Mouse (Mus musculus) kidney, postnatal 0 days (tissue): Measurements from ENCODE around the gene Macrod2. TPM values are rescaled to one million over a fixed set of nuclear protein-coding genes. Genes with fewer than 3 reads are reported as not detected.
A peak's percentile ranks its signal among the peaks of the same experiment; 100 is the strongest.

Source experiments
- ATAC-seq: fragments of 200-750 bp; cut with Nextera tagmentation; replicated peaks from 2 replicates; pipeline ENCODE4 v1.8.0; 2017; ENCODE audit warnings: low read depth, moderate number of reproducible peaks, moderate TSS enrichment, moderate library complexity; ENCODE audit not compliant: low FRiP score
- DNase-seq: peaks from one replicate; pipeline ENCODE4 v3.0.0-alpha.2; 2016; ENCODE audit warnings: low spot score
- H3K27ac ChIP-seq: fragments of 300-500 bp; sonication (generic); 2 replicates; pipeline ENCODE4 v1.5.1; 2014; ENCODE audit warnings: mild to moderate bottlenecking
- H3K27me3 ChIP-seq: fragments of 300-500 bp; sonication (generic); 2 replicates; pipeline ENCODE4 v1.6.1; 2014; ENCODE audit warnings: low read length, mixed read lengths; ENCODE audit not compliant: insufficient read depth
- H3K36me3 ChIP-seq: fragments of 300-500 bp; sonication (generic); 2 replicates; pipeline ENCODE4 v1.6.1; 2014; ENCODE audit warnings: low read length, mixed read lengths; ENCODE audit not compliant: insufficient read depth
- H3K4me1 ChIP-seq: fragments of 300-500 bp; sonication (generic); replicated peaks from 2 replicates; pipeline ENCODE4 v1.6.1; 2014; ENCODE audit warnings: antibody characterized with exemption, low read length, mixed read lengths; ENCODE audit not compliant: insufficient read depth
- H3K4me2 ChIP-seq: fragments of 300-500 bp; sonication (generic); 2 replicates; pipeline ENCODE4 v1.6.1; 2014; ENCODE audit warnings: mild to moderate bottlenecking, low read length, moderate library complexity, mixed read lengths
- H3K4me3 ChIP-seq: fragments of 300-500 bp; sonication (generic); replicated peaks from 2 replicates; pipeline ENCODE4 v1.5.1; 2014; ENCODE audit warnings: low read depth, low read length
- H3K9ac ChIP-seq: fragments of 300-500 bp; sonication (generic); 2 replicates; pipeline ENCODE4 v1.6.1; 2014; ENCODE audit warnings: low read depth, low read length
- H3K9me3 ChIP-seq: fragments of 300-500 bp; sonication (generic); replicated peaks from 2 replicates; pipeline ENCODE4 v1.6.1; 2016; ENCODE audit warnings: low read length, inconsistent platforms, mixed read lengths
- CTCF ChIP-seq: IDR thresholded peaks from 2 replicates; pipeline ENCODE4 v1.5.1; 2016; ENCODE audit warnings: antibody characterized with exemption, low read depth, mild to moderate bottlenecking, moderate library complexity
- WGBS: fragments of 180-500 bp; shearing (Covaris S2); extraction: QIAGEN DNeasy Blood & Tissue Kit; methylation state at CpG from one replicate; pipeline ENCODE4 v1.1.7; 2014; 5-methylcytosine and 5-hydroxymethylcytosine counted together
- polyA plus RNA-seq: library from polyadenylated mRNA; unstranded; fragments of >200 nt; fragmentation: Nextera tagmentation; extraction: Ambion mirVana; gene quantifications from 2 replicates; pipeline ENCODE4 v1.2.1, GENCODE M21; 2015

Gene Macrod2
- polyA plus RNA-seq, 1 experiment from 2014 or later = 28.6 TPM

DNA sequence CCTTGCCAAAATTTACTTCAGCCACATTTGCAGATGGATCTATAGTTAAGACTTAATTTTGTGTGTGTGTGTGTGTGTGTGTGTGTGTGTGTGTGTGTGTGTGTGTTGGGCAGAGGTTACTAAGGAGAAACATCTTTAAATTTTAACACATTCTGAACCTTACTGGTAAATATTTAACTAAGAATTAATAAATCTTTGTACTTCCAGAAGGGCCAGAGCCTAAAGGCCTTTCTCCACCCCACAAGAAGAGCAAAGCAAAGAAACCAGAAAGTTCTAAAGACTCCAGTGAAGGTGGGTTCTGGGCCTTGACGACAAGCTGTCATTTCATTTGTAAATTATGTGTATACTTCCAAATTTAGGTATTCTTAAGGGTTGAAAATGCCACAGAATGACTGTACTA, 1822.3 kb downstream of the Macrod2 start:
- 50% methylated on average over 1 of the region's 1 CpGs for WGBS

DNA sequence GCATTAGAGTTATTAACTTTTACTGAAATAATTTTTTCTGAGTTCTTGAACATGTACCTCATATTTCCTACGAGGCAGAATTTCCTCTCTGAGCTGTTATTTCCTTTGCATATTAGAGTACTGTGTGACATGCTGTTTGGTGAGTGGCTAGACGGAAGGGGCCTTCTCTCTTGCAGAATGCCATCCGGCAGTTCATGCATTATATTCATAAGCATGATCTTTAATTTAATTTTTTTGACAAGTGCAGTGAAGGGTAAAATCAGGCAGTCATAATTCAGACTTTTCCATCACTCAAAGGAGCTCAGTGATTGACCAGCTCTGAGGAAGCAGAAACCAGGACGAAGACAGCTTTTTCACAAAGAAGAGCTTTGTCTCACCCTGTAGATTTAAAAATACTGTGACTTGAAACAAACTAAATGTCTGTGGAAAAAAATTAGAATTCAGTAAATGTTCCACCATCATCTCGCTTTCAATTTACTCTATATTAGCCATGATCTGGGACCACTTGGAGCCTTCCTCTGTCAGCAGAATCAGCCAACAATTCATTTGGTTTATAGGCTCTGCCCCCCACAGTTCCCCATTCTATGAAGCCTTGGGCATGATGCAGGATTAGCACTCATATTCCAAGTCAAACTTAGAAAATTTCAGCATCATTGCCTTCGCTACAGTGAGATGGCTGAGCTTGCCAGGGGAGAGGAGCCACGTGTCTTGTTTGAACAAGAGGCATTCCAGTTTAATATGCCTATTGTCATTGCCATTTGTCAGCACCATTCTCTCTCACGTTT, 1827.2 kb downstream of the Macrod2 start:
- TF ChIP-seq CTCF = no peak
- Histone ChIP-seq H3K4me3 (no peak overlapping the region), H3K9ac (no peak overlapping the region), H3K4me1 (no peaks in the 10 kb centered on the region), H3K36me3 (no peaks in the 10 kb centered on the region), H3K27me3 (no peaks in the 10 kb centered on the region), H3K4me2 (no peak overlapping the region), H3K27ac (no peak overlapping the region), H3K9me3 (no peaks in the 10 kb centered on the region)
- DNase-seq (no peak), ATAC-seq (no peak)
- WGBS = 62% methylated on average over 8 of the region's 8 CpGs

More for the DNA sequence above, 1822.3 kb downstream of the Macrod2 start:
- H3K9me3 ChIP-seq = no peaks in the 10 kb centered on the region
- no peaks in the 10 kb centered on the region for H3K4me1 ChIP-seq
- TF ChIP-seq CTCF = no peak
- H3K4me2 ChIP-seq = no peak overlapping the region
- no peak overlapping the region for H3K27ac ChIP-seq
- H3K27me3 ChIP-seq = no peaks in the 10 kb centered on the region
- no peak overlapping the region for H3K4me3 ChIP-seq
- no peak overlapping the region for H3K9ac ChIP-seq
- H3K36me3 ChIP-seq = no peaks in the 10 kb centered on the region
- ATAC-seq (no peak), DNase-seq (no peak)

DNA sequence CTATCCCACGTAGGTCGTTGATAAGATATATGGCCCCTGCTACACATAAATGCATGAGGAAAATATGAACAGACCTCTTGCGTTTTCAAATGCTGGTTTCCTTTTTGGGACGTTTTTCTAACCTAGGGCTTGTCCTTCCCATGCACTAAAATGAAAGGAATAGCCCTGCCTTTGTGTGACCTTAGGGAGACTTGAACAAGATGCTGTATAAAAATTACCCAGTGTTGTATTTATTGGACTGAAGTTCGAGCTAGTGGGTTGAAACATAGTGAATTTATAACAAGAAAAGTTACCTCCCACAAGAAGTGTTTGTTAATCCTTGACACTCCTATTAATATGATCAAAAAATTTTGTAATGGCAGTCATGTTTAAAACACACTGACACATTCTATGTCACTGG, 1827.8 kb downstream of the Macrod2 start:
- no peak for ATAC-seq
- H3K4me2 ChIP-seq = no peak overlapping the region
- no peaks in the 10 kb centered on the region for H3K9me3 ChIP-seq
- H3K4me1 ChIP-seq = no peaks in the 10 kb centered on the region
- TF ChIP-seq CTCF = no peak
- H3K4me3 ChIP-seq = no peak overlapping the region
- H3K36me3 ChIP-seq = no peaks in the 10 kb centered on the region
- 36% methylated on average over 5 of the region's 5 CpGs for WGBS
- H3K9ac ChIP-seq = no peak overlapping the region
- H3K27ac ChIP-seq = no peak overlapping the region
- DNase-seq = no peak
- no peaks in the 10 kb centered on the region for H3K27me3 ChIP-seq

DNA sequence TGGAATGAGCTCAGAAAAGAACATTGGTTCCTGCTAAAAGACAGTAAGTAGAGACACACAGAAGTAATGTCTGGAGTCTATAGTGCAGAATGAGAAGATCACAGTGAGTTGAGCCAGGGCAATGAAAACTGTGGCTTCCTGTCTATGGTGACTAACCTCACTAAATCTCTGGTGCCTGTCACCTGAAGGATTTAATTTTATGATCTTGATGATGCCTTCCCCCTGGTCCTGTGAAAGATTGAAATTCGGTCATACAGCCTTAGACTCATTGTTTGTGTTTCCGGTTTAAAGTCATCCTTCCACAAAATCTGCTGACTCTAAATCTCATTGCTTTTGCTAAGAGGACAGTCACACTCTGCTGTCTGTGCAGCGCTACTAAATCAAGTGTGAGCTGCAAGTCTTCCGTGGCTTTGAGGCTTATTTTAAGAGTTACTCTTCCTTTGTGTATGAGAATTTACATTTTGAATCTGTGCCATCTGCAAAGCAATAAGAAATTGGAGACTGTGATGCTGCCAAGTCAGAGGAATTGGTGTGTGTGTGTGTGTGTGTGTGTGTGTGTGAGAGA, 1836.0 kb downstream of the Macrod2 start:
- Histone ChIP-seq H3K9me3 (no peaks in the 10 kb centered on the region), H3K4me2 (no peak overlapping the region), H3K9ac (no peak overlapping the region), H3K4me1 (no peaks in the 10 kb centered on the region), H3K27me3 (no peaks in the 10 kb centered on the region), H3K4me3 (no peak overlapping the region), H3K27ac (no peak overlapping the region), H3K36me3 (no peaks in the 10 kb centered on the region)
- WGBS = 18% methylated on average over 4 of the region's 4 CpGs
- TF ChIP-seq CTCF = no peak
- DNase-seq (peak; percentile 47), ATAC-seq (no peak)

DNA sequence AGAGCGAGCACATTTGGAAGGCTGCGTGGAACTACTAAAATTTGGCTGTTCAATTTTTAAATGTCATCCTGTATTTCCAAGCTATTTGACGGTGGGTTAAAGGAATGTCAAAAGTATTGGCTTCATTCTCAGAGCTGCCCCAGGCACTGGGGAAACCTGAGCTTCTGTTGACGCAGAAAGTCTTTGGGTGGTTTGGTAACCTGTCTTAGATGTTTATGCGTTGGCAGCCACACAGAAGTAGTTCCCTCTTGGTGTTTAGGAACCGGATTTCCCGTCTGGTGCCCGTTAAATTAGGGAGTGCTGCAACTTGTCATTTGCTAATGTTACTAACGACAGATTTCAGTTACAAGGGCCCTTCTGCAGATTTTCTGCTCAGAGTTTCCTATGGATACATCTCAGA, 1837.7 kb downstream of the Macrod2 start:
- ATAC-seq (no peak), DNase-seq (peak; percentile 28)
- no peak overlapping the region for H3K4me2 ChIP-seq
- H3K9me3 ChIP-seq = no peaks in the 10 kb centered on the region
- H3K4me3 ChIP-seq = no peak overlapping the region
- no peaks in the 10 kb centered on the region for H3K4me1 ChIP-seq
- no peak overlapping the region for H3K27ac ChIP-seq
- TF ChIP-seq CTCF = no peak
- 50% methylated on average over 9 of the region's 9 CpGs for WGBS
- H3K36me3 ChIP-seq = no peaks in the 10 kb centered on the region
- no peak overlapping the region for H3K9ac ChIP-seq
- no peaks in the 10 kb centered on the region for H3K27me3 ChIP-seq

DNA sequence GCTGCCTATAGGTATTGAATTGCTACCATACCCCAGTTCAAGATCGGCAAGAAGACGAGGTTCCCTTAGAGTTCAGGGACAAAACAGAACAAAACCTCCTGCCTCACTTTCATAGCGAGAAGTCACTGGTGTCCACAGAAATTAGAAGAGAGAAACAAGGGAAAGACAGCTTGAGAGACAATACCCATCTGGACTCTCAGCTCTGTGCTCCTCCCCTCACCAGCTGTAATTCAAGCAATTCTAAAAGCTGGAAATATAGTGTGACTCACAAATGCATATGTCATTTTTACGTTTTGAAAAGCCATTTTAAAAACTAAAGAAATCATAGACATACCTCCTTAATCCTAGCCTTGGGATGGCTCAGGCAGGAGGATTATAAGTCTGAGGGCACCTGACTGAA, 1848.4 kb downstream of the Macrod2 start:
- no peak overlapping the region for H3K4me2 ChIP-seq
- DNase-seq = no peak
- no peaks in the 10 kb centered on the region for H3K36me3 ChIP-seq
- H3K9me3 ChIP-seq = no peaks in the 10 kb centered on the region
- H3K4me1 ChIP-seq = no peaks in the 10 kb centered on the region
- TF ChIP-seq CTCF = no peak
- no peak overlapping the region for H3K4me3 ChIP-seq
- no peaks in the 10 kb centered on the region for H3K27me3 ChIP-seq
- WGBS = 76% methylated on average over 4 of the region's 4 CpGs
- H3K27ac ChIP-seq = no peak overlapping the region
- ATAC-seq = no peak
- H3K9ac ChIP-seq = no peak overlapping the region

DNA sequence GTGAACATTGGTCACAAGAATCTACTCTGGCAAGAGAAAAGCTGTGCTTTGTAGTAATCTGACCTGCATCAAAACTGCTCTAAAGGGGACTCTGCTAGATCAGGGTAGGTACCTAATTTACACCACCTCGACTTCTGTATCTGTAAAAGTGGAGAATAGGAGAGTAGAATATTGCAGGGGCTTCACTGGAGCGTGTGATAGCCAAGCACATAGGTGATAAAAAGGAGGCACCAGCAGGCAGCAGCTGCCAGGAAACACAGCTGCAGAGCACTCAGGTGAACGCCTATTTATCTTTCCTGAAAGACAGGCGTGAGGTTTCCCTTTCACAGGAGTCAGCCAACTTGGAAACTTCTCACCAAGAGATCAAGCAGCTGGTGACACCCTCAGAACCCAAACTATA, 1855.3 kb downstream of the Macrod2 start:
- no peak overlapping the region for H3K9ac ChIP-seq
- ATAC-seq (no peak; the same call in 1 of the 2 replicates), DNase-seq (peak; percentile 43)
- no peaks in the 10 kb centered on the region for H3K27me3 ChIP-seq
- no peak overlapping the region for H3K27ac ChIP-seq
- no peaks in the 10 kb centered on the region for H3K9me3 ChIP-seq
- no peak for TF ChIP-seq CTCF
- H3K4me2 ChIP-seq = no peak overlapping the region
- H3K4me3 ChIP-seq = no peak overlapping the region
- WGBS = 25% methylated on average over 4 of the region's 4 CpGs
- H3K4me1 ChIP-seq = no peaks in the 10 kb centered on the region
- no peaks in the 10 kb centered on the region for H3K36me3 ChIP-seq
